Mouse (Mus musculus): Measurements from ENCODE around the gene Slc27a3.

DNA sequence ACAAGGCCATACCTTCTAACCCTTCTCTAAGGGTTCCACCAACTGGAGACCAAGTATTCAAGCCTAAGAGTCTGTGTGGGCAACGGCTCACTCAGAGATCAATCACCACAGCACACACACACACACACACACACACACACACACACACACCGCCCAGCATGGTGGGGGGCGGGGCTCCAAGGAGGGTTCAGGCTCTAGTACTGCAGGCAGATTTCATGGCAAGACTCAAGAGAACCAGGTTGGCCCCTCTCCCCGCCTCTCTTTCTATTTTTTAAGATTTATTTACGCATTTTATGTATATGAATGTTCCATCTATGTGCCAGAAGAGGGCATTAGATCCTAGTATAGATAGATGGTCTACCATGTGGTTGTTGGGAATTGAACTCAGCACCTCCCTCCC lies 16.9 kb downstream of the Slc27a3 start:
- TF ChIP-seq CTCF (IDR thresholded peaks at IDR 0.05; ENCODE audit: low read depth): no peak
- no peak for TF ChIP-seq EP300 (IDR thresholded peaks at IDR 0.05; ENCODE audit: low read depth)
